Mouse (Mus musculus): ENCODE data around the gene Cd209c.

- TF ChIP-seq CTCF (IDR thresholded peaks at IDR 0.05; ENCODE audit: low read depth) (no peak), EP300 (IDR thresholded peaks at IDR 0.05; ENCODE audit: low read depth) (no peak)
These were observed at the start of gene Cd209c for GRCm38 (mm10) chr8:3954646-3955045.
